Mouse (Mus musculus): ENCODE measurements around the gene Ccdc194. TPM values are rescaled to one million over a fixed set of nuclear protein-coding genes. Genes with fewer than 3 reads are reported as not detected.

Ccdc194 gene
- polyA plus RNA-seq (2017; shearing (Covaris generic)): 0.19 TPM

DNA sequence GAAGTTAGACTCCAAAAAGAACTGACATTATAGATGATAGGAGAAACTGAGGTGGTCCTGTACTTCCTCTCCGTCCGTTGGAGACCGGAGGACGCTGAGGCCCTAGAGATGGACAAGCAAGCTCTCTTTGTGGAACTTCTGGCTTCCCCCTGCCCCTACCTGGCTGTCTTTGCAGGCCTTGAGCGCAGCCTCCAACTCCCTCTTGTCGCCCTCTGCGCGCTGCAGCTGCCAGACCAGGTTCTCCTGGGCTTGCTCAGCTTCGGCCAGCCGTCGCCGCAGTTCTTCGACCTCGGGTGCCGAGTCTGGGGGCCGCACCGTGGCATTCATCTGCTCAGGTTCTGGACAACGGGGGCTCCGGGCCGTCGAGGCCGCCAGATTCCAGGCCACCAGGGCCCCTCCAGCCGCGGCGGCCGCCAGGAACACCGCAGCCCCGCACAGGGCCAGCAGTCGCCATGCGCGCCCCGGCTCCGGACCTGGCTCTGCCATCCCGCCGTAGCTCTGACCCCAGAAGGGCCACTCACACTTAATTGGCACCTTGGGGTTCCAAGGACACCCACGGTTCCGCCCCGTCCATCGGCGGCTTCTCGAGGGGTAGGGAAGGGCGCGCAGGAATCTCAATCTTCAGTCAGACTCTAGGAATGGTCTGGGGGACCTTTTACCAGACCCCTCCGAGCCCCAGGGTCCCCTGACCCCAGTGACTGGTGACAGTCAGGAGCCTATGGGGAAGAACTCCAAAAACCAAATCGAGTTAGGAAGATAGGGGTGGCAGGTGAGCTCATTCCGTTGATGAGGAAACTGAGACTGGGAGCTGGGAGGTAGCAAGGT lies at the start of gene Ccdc194:
Gene Ccdc194 (minus strand): TSS at position 486 of the 825 bp plus-strand sequence.

DNA sequence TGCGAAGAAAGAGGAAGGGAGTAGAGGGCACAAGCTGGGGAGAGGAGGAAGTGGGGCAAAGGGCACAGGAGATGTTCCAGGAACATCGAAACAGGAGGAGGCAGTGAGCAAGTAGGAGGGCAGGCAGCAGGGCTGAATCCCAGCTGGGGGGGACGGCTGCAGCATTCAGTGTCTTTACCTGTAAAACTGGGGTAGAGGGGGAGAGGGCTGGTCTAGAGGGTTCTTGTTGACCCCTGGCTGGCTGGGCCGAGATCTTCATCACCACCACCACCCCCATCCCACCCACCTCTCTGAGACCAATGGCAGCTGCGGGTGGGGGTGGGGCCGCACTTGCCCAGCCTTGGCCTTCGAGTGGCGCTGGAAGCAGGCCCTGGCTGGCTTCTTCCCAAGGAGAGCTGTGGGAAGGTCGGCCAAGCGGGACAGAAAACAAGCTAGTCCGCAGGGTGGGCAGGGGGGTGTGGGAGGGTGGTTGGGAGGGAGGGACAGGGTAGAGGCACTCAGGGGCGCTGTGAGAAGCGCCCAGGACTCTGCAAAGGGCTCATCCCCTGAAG lies 43.0 kb upstream of the Ccdc194 start, which contains the start of gene Slc27a1:
Gene Slc27a1 (plus strand): TSS at position 496 of the 551 bp plus-strand sequence.

DNA sequence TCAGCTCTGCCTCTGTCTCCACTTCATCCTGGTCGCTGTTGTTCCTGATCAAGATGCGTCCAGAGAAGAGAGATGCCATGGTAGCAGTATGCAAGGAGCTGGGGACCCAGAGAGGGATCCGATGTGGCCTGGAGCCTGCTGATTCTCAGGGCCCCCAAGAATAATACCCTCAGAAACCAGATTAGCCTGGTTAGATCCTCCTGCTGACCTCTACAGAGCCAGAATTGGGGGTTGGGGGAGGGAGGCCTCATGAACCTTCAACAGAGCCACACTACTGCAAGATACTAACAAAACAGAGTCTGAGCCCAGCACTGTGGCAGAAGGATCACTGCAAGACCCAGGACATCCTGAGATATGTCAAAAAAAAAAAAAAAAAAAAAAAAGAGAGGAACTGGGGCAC lies 41.0 kb upstream of the Ccdc194 start, which contains the start of gene Nxnl1:
Gene Nxnl1 (minus strand): TSS at position 101 of the 400 bp plus-strand sequence.

DNA sequence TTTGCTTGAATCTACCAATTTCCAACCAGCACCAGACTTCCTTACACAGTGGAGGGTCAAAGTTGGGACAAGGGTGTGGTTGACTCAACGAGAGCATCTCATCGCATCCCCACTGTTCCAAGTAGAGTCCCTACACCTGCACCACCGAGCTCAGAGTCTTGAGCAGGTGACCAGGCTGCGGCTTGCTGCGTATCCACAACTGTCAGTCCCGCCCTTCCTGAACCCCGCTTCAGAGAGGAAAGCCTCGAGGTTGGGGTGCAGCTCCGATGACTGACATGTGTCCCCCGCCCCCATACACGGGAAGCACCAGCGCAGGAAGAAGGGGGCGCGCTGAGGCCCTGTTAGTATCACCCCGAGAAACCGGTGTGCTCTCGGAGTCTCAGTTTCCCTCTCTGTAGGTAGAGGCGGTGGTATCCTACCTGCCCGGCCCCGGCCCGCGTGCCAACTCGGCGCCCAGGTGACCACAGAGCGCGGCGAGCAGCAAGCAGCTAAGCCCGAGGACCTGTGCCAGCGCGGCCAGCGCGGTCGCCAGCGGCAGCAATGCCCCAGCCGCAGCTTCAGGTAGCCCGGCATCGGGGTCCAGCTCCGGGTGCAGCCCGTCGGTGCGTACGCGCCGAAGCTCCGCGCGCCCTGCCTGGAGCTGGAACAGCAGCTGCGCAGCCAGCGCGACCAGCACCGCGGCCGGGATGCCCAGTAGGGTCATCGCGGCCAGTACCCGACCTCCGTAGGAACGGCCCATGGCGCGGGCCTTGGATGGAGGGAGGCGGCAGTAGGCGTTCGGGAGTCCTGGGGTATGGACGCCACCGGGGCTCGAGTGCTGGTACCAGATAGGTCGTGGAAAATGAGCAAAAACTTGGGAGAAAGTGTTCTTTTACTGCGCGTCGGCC lies 32.8 kb upstream of the Ccdc194 start, which contains the start of gene Tmem221:
Gene Tmem221 (minus strand): TSS at position 801 of the 887 bp plus-strand sequence.

DNA sequence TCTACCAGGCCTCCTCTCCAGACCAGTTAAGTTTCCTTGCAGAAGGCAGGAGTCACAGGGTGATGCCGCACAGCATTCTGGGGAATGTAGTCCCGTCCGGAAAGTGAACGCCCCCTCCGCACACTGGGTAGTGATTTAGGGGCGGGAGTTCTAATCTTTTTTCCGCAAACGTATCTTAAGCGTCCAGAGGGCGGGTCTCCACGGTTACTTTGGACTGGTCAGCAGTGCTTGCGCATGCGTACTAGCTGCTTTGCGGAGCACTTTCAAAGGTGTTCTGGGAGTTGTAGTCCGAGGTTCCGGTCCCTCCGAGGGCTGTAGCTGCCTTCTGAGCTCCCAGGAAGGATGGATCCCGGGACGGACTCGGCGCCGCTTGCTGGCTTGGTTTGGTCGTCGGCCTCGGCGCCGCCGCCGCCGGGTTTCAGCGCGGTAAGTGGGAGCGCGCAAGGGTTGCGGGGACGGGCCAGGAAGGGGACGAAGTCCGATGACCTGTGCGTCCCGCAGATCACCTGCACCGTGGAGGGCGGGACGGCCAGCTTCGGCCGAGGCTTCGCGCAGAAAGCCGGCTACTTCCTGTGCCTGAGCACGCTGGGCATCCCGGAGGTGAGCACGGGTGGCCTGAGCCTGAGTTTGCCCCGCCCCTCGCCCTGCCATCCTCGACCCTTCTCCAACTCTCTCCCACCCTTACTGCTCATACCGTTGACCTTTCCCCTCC lies 17.3 kb upstream of the Ccdc194 start, which contains the start of gene Mvb12a:
Gene Mvb12a (plus strand): TSS at position 291 of the 712 bp plus-strand sequence.

DNA sequence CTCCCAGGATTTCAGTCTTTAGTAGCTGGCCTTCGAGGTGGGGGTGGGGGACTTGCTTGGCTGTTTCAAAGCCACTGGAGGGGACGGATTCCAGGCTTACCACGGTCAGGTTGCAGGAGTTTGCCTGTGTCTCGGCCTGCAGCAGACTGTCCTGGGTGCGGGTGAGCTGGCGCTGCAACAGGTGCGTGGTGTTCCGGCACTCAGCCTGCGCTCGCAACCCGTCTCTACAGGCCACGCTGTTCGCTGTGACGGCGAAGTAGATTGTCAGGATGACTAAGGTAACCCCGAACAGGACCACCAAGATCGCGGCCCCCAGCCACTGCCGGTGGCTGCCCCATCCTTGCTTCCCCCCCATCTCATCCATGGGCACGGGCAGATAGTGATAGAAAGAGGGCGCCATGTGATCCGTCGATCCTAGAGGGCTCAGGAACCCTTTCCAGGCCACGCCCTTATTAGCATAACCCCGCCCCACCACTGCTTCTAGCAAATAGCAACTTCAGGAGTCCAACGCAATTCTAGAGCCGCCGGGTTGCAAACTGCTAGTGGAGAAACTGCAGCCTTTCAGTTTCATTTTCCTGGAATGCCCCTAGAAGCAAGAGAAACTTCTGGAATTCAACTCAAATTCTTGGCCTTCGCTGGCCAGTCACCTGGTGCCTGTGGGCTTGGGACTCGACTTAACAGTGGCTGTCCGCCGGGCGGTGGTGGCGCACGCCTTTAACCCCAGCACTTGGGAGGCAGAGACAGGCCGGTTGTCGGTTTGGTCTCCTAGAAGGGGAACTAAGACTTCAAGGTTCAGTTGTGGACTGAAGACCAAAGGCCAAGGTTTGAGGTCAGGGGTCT lies 11.7 kb upstream of the Ccdc194 start, which contains the start of gene Bst2:
Gene Bst2 (minus strand): TSS at position 429 of the 840 bp plus-strand sequence.

DNA sequence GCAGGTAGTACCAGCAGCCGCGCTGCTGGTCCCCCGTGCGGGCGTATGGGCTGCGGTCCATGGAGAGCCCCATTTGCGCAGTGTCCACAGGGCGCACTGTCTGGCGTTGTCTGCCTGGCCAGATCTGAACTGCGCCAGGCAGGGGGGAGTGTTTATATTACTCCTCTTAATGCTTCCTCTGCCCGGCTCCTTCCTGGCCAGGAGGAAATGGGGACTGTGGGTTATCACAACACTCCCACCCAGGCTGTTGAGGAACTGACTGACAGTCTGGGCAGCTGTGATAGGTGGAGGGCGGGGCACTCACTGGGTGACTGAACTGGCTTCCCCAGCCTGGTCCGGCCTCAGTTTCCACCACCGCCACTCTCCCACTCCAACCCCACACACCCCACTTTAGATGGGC lies 13.9 kb downstream of the Ccdc194 start, which contains the start of gene Plvap:
Gene Plvap (minus strand): TSS at position 109 of the 400 bp plus-strand sequence.

DNA sequence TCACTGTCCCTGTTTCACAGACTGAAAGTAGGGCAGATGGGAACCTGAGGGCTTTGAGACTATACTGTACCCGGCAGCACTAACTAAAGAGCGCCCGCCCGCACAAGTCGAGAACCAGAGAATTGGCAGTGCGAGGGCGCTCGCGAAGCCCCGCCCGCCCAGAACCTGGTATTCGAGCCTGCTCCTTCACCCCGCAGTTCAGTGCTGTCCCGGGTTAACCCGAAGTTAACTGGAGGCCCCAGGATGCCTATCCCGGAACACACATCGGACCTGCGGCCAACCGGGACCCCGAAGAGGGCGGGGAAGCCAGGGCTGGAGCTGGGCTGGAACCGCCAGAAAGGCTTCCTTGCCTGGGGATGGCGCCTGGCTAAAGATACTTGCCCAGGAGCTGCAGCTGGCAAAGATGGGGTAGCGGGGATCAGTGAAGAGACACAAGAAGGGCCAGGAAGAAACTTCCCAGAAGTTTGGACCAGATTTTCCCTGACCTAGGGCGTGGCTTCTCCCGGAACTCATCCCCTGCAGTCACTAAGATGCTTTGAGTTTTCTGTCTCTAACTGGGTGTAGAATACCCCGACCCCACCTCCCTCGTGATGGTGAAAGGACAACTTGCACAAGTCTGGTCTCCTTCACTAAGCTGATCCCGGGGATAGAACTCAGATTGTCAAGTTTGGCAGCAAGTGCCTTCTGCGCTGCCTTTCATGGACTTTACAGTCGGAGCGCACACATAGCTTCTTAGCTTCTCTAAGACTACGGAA lies 37.6 kb downstream of the Ccdc194 start, which contains the start of gene Gtpbp3:
Gene Gtpbp3 (plus strand): TSS at position 413 of the 755 bp plus-strand sequence.

DNA sequence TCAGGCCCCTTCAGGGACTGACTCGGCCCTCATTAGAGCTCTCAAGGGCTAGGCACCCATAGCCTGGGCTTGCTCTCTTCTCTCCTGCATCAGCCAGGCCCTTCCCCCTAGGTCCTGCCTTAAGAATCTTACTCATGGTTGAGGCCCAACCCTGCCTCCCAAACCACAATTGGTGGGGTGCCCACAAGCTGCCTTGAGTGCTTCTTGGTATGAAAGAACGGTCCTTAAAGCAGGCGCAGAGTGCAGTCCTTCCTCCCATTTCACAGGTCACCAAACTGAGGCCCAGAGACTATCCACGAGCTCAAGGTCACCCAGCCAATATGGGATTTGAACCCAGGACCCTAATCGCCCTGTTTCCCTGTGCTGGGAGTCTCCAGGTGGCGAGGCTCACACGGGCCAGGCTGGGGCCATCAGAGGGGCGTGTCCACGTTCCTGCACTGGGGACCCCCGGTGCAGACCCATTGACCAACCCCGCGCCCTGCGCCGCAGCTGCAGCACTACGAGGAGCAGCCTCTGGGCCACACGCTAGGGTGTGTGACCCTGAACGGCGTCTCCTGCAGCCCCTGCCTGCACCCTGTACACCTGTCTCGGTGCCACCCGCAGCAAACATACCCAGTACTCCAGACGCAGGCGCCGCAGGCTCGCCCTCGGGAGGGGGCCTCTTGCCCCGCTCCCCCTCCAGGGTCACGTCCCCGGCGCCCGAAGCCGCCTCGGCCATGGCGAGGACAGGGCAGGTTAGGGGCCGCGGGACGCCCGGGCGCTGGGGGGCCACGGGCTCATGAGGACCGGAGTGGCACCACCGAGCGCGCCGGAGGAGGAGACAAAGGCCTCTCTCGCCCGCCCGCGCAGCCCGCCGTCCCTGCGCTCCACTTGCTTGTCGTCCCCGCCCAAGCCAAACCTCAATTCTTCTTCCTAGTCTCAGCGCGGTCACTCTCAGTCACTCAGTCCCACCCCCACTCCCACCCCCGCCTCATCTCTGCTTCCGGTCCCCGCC lies 40.1 kb downstream of the Ccdc194 start, which contains the start of gene Ano8:
Gene Ano8 (minus strand): TSS at position 822 of the 994 bp plus-strand sequence.

Other genes starting within 250 kb of the Ccdc194 start
- gene Use1, start 158.9 kb downstream of the Ccdc194 start, polyA plus RNA-seq (2017; shearing (Covaris generic)): 143 TPM
- 19.0 TPM for gene Ocel1, start 154.4 kb downstream of the Ccdc194 start, polyA plus RNA-seq (2017; shearing (Covaris generic))
- gene Nr2f6, start 143.8 kb downstream of the Ccdc194 start, polyA plus RNA-seq (2017; shearing (Covaris generic)): 8.1 TPM
- 0.26 TPM for gene Ushbp1, start 129.9 kb downstream of the Ccdc194 start, polyA plus RNA-seq (2017; shearing (Covaris generic))
- gene Babam1, start 128.8 kb downstream of the Ccdc194 start, polyA plus RNA-seq (2017; shearing (Covaris generic)): 116 TPM
- 1.4 TPM for gene Ankle1, start 119.7 kb downstream of the Ccdc194 start, polyA plus RNA-seq (2017; shearing (Covaris generic))
- gene Abhd8, start 62.1 kb downstream of the Ccdc194 start, polyA plus RNA-seq (2017; shearing (Covaris generic)): 156 TPM
- gene Mrpl34, start 60.8 kb downstream of the Ccdc194 start, polyA plus RNA-seq (2017; shearing (Covaris generic)): 72.6 TPM
- gene Dda1, start 56.5 kb downstream of the Ccdc194 start, polyA plus RNA-seq (2017; shearing (Covaris generic)): 106 TPM
- gene Ano8, start 39.7 kb downstream of the Ccdc194 start, polyA plus RNA-seq (2017; shearing (Covaris generic)): 16.2 TPM
- gene Gtpbp3, start 37.6 kb downstream of the Ccdc194 start, polyA plus RNA-seq (2017; shearing (Covaris generic)): 10.7 TPM
- 0.55 TPM for gene Plvap, start 14.0 kb downstream of the Ccdc194 start, polyA plus RNA-seq (2017; shearing (Covaris generic))
- gene Bst2, start 11.7 kb upstream of the Ccdc194 start, polyA plus RNA-seq (2017; shearing (Covaris generic)): 116 TPM
- gene Mvb12a, start 17.2 kb upstream of the Ccdc194 start, polyA plus RNA-seq (2017; shearing (Covaris generic)): 96.2 TPM
- 2.2 TPM for gene Tmem221, start 33.2 kb upstream of the Ccdc194 start, polyA plus RNA-seq (2017; shearing (Covaris generic))
- gene Nxnl1, start 40.9 kb upstream of the Ccdc194 start, polyA plus RNA-seq (2017; shearing (Covaris generic)): 0.25 TPM
- gene Slc27a1, start 43.2 kb upstream of the Ccdc194 start, polyA plus RNA-seq (2017; shearing (Covaris generic)): 15.6 TPM
- 115 TPM for gene Pgls, start 66.5 kb upstream of the Ccdc194 start, polyA plus RNA-seq (2017; shearing (Covaris generic))
- 13.0 TPM for gene Fam129c, start 71.9 kb upstream of the Ccdc194 start, polyA plus RNA-seq (2017; shearing (Covaris generic))
- 51.1 TPM for gene Colgalt1, start 85.3 kb upstream of the Ccdc194 start, polyA plus RNA-seq (2017; shearing (Covaris generic))
- 0.63 TPM for gene Unc13a, start 146.0 kb upstream of the Ccdc194 start, polyA plus RNA-seq (2017; shearing (Covaris generic))
- 166 TPM for gene Jak3, start 150.6 kb upstream of the Ccdc194 start, polyA plus RNA-seq (2017; shearing (Covaris generic))
- gene Insl3, start 163.5 kb upstream of the Ccdc194 start, polyA plus RNA-seq (2017; shearing (Covaris generic)): 47.0 TPM
- 6.1 TPM for gene B3gnt3, start 176.1 kb upstream of the Ccdc194 start, polyA plus RNA-seq (2017; shearing (Covaris generic))
- 249 TPM for gene Fcho1, start 200.0 kb upstream of the Ccdc194 start, polyA plus RNA-seq (2017; shearing (Covaris generic))